Comparison of ENCODE assay signal across 23 mouse cellular contexts in genomic region chr7:24629672-24630071, GRCm38 (mm10). TPM values are rescaled to one million over a fixed set of nuclear protein-coding genes. Genes with fewer than 3 reads are reported as not detected.
A peak's percentile ranks its signal among the peaks of the same experiment; 100 is the strongest.
DNase-seq lines count a peak whose midpoint lies in the region; ATAC-seq and TF ChIP-seq lines count a peak whose summit lies in the region.
"Had no signal": no experiment of that assay in that cellular context is flagged by ENCODE, and none has a peak within 500 bp of the region (broad histone marks: within the 10 kb centered on the region; RNA-seq: fewer than 3 reads in every experiment).

No protein-coding gene starts in this region.

- 67% methylated on average over 4 of the region's 4 CpGs for WGBS in kidney, embryonic 15.5 days
- 71% methylated on average over 4 of the region's 4 CpGs for WGBS in intestine, embryonic 16.5 days

- peaks cover 19% of the 10 kb centered on the region for H3K4me1 ChIP-seq in kidney, embryonic 15.5 days
- H3K4me1 ChIP-seq in ES-Bruce4 (ENCODE audit: control insufficient read depth, insufficient read depth, low read length) = peaks cover 17% of the 10 kb centered on the region
- H3K4me1 ChIP-seq in intestine, embryonic 16.5 days (ENCODE audit: control insufficient read depth, insufficient read depth, low read length) = peaks cover 6% of the 10 kb centered on the region; the same call in 1 of the 2 replicates
- H3K4me1 ChIP-seq: embryonic facial prominence, embryonic 12.5 days; neural tube, embryonic 12.5 days had no signal

- no peak for TF ChIP-seq CTCF in ES-Bruce4 (IDR thresholded peaks at IDR 0.05; ENCODE audit: low read depth, low read length)

- no peak for ATAC-seq in kidney, embryonic 15.5 days (replicated peaks; ENCODE audit: low FRiP score)
- ATAC-seq in intestine, embryonic 16.5 days = no peak
- no peak for ATAC-seq in megakaryocyte, adult 5-6 weeks (ENCODE audit: poor library complexity, severe bottlenecking)

- H3K4me2 ChIP-seq in kidney, embryonic 15.5 days = peak overlapping the region; percentile 68; the same call in 1 of the 2 replicates
- no peak overlapping the region for H3K4me2 ChIP-seq in intestine, embryonic 16.5 days (ENCODE audit: low read depth, low read length)

- TF ChIP-seq POLR2A in ES-Bruce4 (IDR thresholded peaks at IDR 0.05; ENCODE audit: insufficient read depth, low read length) = no peak

- no peaks in the 10 kb centered on the region for H3K27me3 ChIP-seq in kidney, embryonic 15.5 days
- H3K27me3 ChIP-seq in ES-Bruce4 (ENCODE audit: control insufficient read depth, insufficient read depth, low read length, poor library complexity, severe bottlenecking) = no peaks in the 10 kb centered on the region
- H3K27me3 ChIP-seq in intestine, embryonic 16.5 days (replicated peaks; ENCODE audit: control insufficient read depth, insufficient read depth, low read length) = no peaks in the 10 kb centered on the region
- H3K27me3 ChIP-seq: embryonic facial prominence, embryonic 12.5 days; hindbrain, embryonic 15.5 days; neural tube, embryonic 12.5 days had no signal

- peak overlapping the region; percentile 76 for H3K27ac ChIP-seq in kidney, embryonic 15.5 days
- peak overlapping the region; percentile 37; the same call in 1 of the 2 replicates for H3K27ac ChIP-seq in ES-Bruce4 (ENCODE audit: insufficient read depth, low read length)
- no peak overlapping the region for H3K27ac ChIP-seq in intestine, embryonic 16.5 days (ENCODE audit: low read length)
- H3K27ac ChIP-seq: embryonic facial prominence, embryonic 12.5 days; hindbrain, embryonic 15.5 days; left cerebral cortex, adult 2 months; neural tube, embryonic 12.5 days had no signal

- no peaks in the 10 kb centered on the region for H3K36me3 ChIP-seq in kidney, embryonic 15.5 days
- H3K36me3 ChIP-seq in ES-Bruce4 (ENCODE audit: control insufficient read depth, insufficient read depth, low read length, poor library complexity, severe bottlenecking) = no peaks in the 10 kb centered on the region
- H3K36me3 ChIP-seq in intestine, embryonic 16.5 days (ENCODE audit: control insufficient read depth, insufficient read depth, low read length) = no peaks in the 10 kb centered on the region
- H3K36me3 ChIP-seq: embryonic facial prominence, embryonic 12.5 days; hindbrain, embryonic 15.5 days; midbrain, embryonic 10.5 days; neural tube, embryonic 12.5 days had no signal

- DNase-seq in kidney, adult 18-20 months = no peak
- DNase-seq in adrenal gland, adult 8-10 months = peak; percentile 55
- no peak for DNase-seq in cerebellum, adult 9-11 months
- DNase-seq: cerebellum, adult 8-10 months; thymus, postnatal 4 days had no signal

- TF ChIP-seq EP300 in ES-Bruce4 (IDR thresholded peaks at IDR 0.05; ENCODE audit: insufficient read depth, low read depth, low read length) = no peak

- no peak overlapping the region for H3K9ac ChIP-seq in kidney, embryonic 15.5 days
- peak overlapping the region; percentile 32; the same call in 1 of the 2 replicates for H3K9ac ChIP-seq in ES-Bruce4 (ENCODE audit: low read depth, poor library complexity, severe bottlenecking)
- H3K9ac ChIP-seq in intestine, embryonic 16.5 days (ENCODE audit: low read depth, low read length) = 0 out of 2 replicates have a peak overlapping the region, but pooled peaks have one; percentile 58
- H3K9ac ChIP-seq: neural tube, embryonic 12.5 days had no signal

- no peaks in the 10 kb centered on the region for H3K9me3 ChIP-seq in kidney, embryonic 15.5 days (replicated peaks)
- H3K9me3 ChIP-seq in ES-Bruce4 (replicated peaks; ENCODE audit: control insufficient read depth, insufficient read depth, low read length, poor library complexity, severe bottlenecking) = no peaks in the 10 kb centered on the region
- H3K9me3 ChIP-seq in intestine, embryonic 16.5 days (ENCODE audit: control insufficient read depth, low read length) = no peaks in the 10 kb centered on the region
- H3K9me3 ChIP-seq: embryonic facial prominence, embryonic 12.5 days; hindbrain, embryonic 15.5 days; midbrain, embryonic 10.5 days; neural tube, embryonic 12.5 days had no signal

- no peak overlapping the region for H3K4me3 ChIP-seq in kidney, embryonic 15.5 days (replicated peaks)
- H3K4me3 ChIP-seq in ES-Bruce4 (ENCODE audit: low read depth, low read length) = no peak overlapping the region
- no peak overlapping the region for H3K4me3 ChIP-seq in intestine, embryonic 16.5 days (ENCODE audit: low read length)

RNA-seq across cellular contexts. Expression of gene Lypd3, which starts 6.7 kb away (rescaled TPM):
- polyA plus RNA-seq in kidney, embryonic 15.5 days (2015; fragmentation: Nextera tagmentation; extraction: Ambion mirVana) = 1.0 and 1.2 TPM in 2 replicates
- polyA plus RNA-seq in ES-Bruce4 (2011; ENCODE audit: insufficient read depth, insufficient read length, low read depth, missing spikeins) = 0.48 and 0.81 TPM in 2 replicates
- total RNA-seq in adrenal gland, adult 8-10 months (2022) = under 1 TPM in 3 of 4 experiments, not detected in 1; 0.34 to 0.96 (median 0.66) TPM
- polyA plus RNA-seq in intestine, embryonic 16.5 days (2015; fragmentation: Nextera tagmentation; extraction: Ambion mirVana) = 0.27 and 0.49 TPM in 2 replicates
- not detected in 2 replicates for total RNA-seq in megakaryocyte, adult 5-6 weeks (2015)
- total RNA-seq in megakaryocyte, adult 5-6 weeks (2017) = not detected in 2 replicates
- total RNA-seq: heart, postnatal 4 days; monocyte, adult 5-6 weeks had no signal
- polyA plus RNA-seq: cortical plate, adult 2 months had no signal

RNA-seq across cellular contexts. Expression of gene Phldb3, which starts 19.1 kb away (rescaled TPM):
- polyA plus RNA-seq in kidney, embryonic 15.5 days (2015; fragmentation: Nextera tagmentation; extraction: Ambion mirVana) = 0.15 and 0.17 TPM in 2 replicates
- 5.6 and 7.1 TPM in 2 replicates for polyA plus RNA-seq in ES-Bruce4 (2011; ENCODE audit: insufficient read depth, insufficient read length, low read depth, missing spikeins)
- 10 to 100 TPM in 2 of 4 experiments, 1 to 10 TPM in 2; 6.2 to 12.9 (median 9.9) TPM for total RNA-seq in adrenal gland, adult 8-10 months (2022)
- polyA plus RNA-seq in intestine, embryonic 16.5 days (2015; fragmentation: Nextera tagmentation; extraction: Ambion mirVana) = 0.35 and 0.36 TPM in 2 replicates
- 1.0 and 1.2 TPM in 2 replicates for total RNA-seq in megakaryocyte, adult 5-6 weeks (2015)
- 3.7 and 4.0 TPM in 2 replicates for total RNA-seq in megakaryocyte, adult 5-6 weeks (2017)
- total RNA-seq: forebrain, postnatal 0 days; left cerebral cortex, adult 2 months had no signal
- polyA plus RNA-seq: forebrain, postnatal 0 days; hindbrain, embryonic 15.5 days; midbrain, embryonic 10.5 days; neural tube, embryonic 12.5 days had no signal

RNA-seq across cellular contexts. Expression of gene Zfp575, which starts 42.2 kb away (rescaled TPM):
- 4.0 and 5.5 TPM in 2 replicates for polyA plus RNA-seq in kidney, embryonic 15.5 days (2015; fragmentation: Nextera tagmentation; extraction: Ambion mirVana)
- polyA plus RNA-seq in ES-Bruce4 (2011; ENCODE audit: insufficient read depth, insufficient read length, low read depth, missing spikeins) = 0.88 and 1.4 TPM in 2 replicates
- under 1 TPM; 0.20 to 0.59 (median 0.38) TPM for total RNA-seq in adrenal gland, adult 8-10 months (2022)
- polyA plus RNA-seq in intestine, embryonic 16.5 days (2015; fragmentation: Nextera tagmentation; extraction: Ambion mirVana) = 3.1 TPM in 2 replicates
- 0.16 and 0.27 TPM in 2 replicates for total RNA-seq in megakaryocyte, adult 5-6 weeks (2015)
- total RNA-seq in megakaryocyte, adult 5-6 weeks (2017) = 0.08 and 0.22 TPM in 2 replicates
- total RNA-seq: monocyte, adult 5-6 weeks had no signal

RNA-seq across cellular contexts. Expression of gene Ethe1, which starts 42.3 kb away (rescaled TPM):
- 46.8 and 48.4 TPM in 2 replicates for polyA plus RNA-seq in kidney, embryonic 15.5 days (2015; fragmentation: Nextera tagmentation; extraction: Ambion mirVana)
- polyA plus RNA-seq in ES-Bruce4 (2011; ENCODE audit: insufficient read depth, insufficient read length, low read depth, missing spikeins) = 13.4 and 15.5 TPM in 2 replicates
- total RNA-seq in adrenal gland, adult 8-10 months (2022) = 10 to 100 TPM; 32.4 to 44.0 (median 39.1) TPM
- polyA plus RNA-seq in intestine, embryonic 16.5 days (2015; fragmentation: Nextera tagmentation; extraction: Ambion mirVana) = 33.2 and 38.1 TPM in 2 replicates
- 148 and 171 TPM in 2 replicates for total RNA-seq in megakaryocyte, adult 5-6 weeks (2015)
- 59.2 and 67.7 TPM in 2 replicates for total RNA-seq in megakaryocyte, adult 5-6 weeks (2017)

RNA-seq across cellular contexts. Expression of gene Tex101, which starts 46.8 kb away (rescaled TPM):
- polyA plus RNA-seq in kidney, embryonic 15.5 days (2015; fragmentation: Nextera tagmentation; extraction: Ambion mirVana) = not detected in 2 replicates
- polyA plus RNA-seq in ES-Bruce4 (2011; ENCODE audit: insufficient read depth, insufficient read length, low read depth, missing spikeins) = 0.85 and 1.5 TPM in 2 replicates
- not detected for total RNA-seq in adrenal gland, adult 8-10 months (2022)
- 0.12 TPM in 1 of 2 replicates, not detected in the other for polyA plus RNA-seq in intestine, embryonic 16.5 days (2015; fragmentation: Nextera tagmentation; extraction: Ambion mirVana)
- not detected in 2 replicates for total RNA-seq in megakaryocyte, adult 5-6 weeks (2015)
- total RNA-seq in megakaryocyte, adult 5-6 weeks (2017) = not detected in 2 replicates
- total RNA-seq: forebrain, postnatal 0 days; heart, postnatal 4 days; left cerebral cortex, adult 2 months; left cerebral cortex, postnatal 4 days; monocyte, adult 5-6 weeks had no signal
- polyA plus RNA-seq: cortical plate, adult 2 months; embryonic facial prominence, embryonic 12.5 days; forebrain, postnatal 0 days; gonadal fat pad, adult 2 months; heart, embryonic 11.5 days; hindbrain, embryonic 15.5 days; kidney, adult 2 months; liver, embryonic 16.5 days; midbrain, embryonic 10.5 days; neural tube, embryonic 12.5 days had no signal
